22 mouse cellular contexts compared by ENCODE assay signal in genomic region chr2:132946976-132947375, GRCm38 (mm10). TPM values are rescaled to one million over a fixed set of nuclear protein-coding genes. Genes with fewer than 3 reads are reported as not detected.
DNase-seq lines count a peak whose midpoint lies in the region; ATAC-seq and TF ChIP-seq lines count a peak whose summit lies in the region.
"Had no signal": no experiment of that assay in that cellular context is flagged by ENCODE, and none has a peak within 500 bp of the region (broad histone marks: within the 10 kb centered on the region; RNA-seq: fewer than 3 reads in every experiment).

No protein-coding gene starts in this region.

- H3K27ac ChIP-seq in kidney, adult 2 months (ENCODE audit: insufficient read depth, low read depth, low read length) = peak overlapping the region; percentile 18; the same call in 1 of the 2 replicates
- no peak overlapping the region for H3K27ac ChIP-seq in kidney, embryonic 15.5 days
- H3K27ac ChIP-seq in intestine, embryonic 16.5 days (ENCODE audit: low read length) = 0 out of 2 replicates have a peak overlapping the region, but pooled peaks have one; percentile 50
- H3K27ac ChIP-seq: embryonic facial prominence, embryonic 10.5 days; forebrain, embryonic 10.5 days; gastrocnemius, adult 2 months had no signal

- no peak for TF ChIP-seq CTCF in kidney, adult 2 months (conservative IDR thresholded peaks at IDR 0.05; ENCODE audit: insufficient read depth, insufficient read length, low read depth, low read length)

- H3K4me3 ChIP-seq in kidney, adult 2 months (ENCODE audit: insufficient read depth, low read depth, low read length) = no peak overlapping the region
- no peak overlapping the region for H3K4me3 ChIP-seq in kidney, embryonic 15.5 days (replicated peaks)
- H3K4me3 ChIP-seq in intestine, embryonic 16.5 days (ENCODE audit: low read length) = peak overlapping the region; percentile 24; the same call in 1 of the 2 replicates
- H3K4me3 ChIP-seq: embryonic facial prominence, embryonic 10.5 days; erythroblast, embryonic 14.5 days; forebrain, embryonic 10.5 days; gastrocnemius, adult 2 months; heart, embryonic 12.5 days had no signal

- 44% methylated on average over 6 of the region's 6 CpGs for WGBS in kidney, adult 2 months
- 72% methylated on average over 6 of the region's 6 CpGs for WGBS in kidney, embryonic 15.5 days
- 51% methylated on average over 6 of the region's 6 CpGs for WGBS in intestine, embryonic 16.5 days

- H3K9me3 ChIP-seq in kidney, embryonic 15.5 days (replicated peaks) = no peaks in the 10 kb centered on the region
- no peaks in the 10 kb centered on the region for H3K9me3 ChIP-seq in intestine, embryonic 16.5 days (ENCODE audit: control insufficient read depth, low read length)
- H3K9me3 ChIP-seq: embryonic facial prominence, embryonic 10.5 days; forebrain, embryonic 10.5 days; heart, embryonic 12.5 days had no signal

- no peak overlapping the region for H3K4me2 ChIP-seq in kidney, embryonic 15.5 days
- H3K4me2 ChIP-seq in intestine, embryonic 16.5 days (ENCODE audit: low read depth, low read length) = peak overlapping the region; percentile 37
- H3K4me2 ChIP-seq: heart, embryonic 12.5 days had no signal

- DNase-seq in kidney, adult 2 months = peak; percentile 86
- DNase-seq in kidney, postnatal 14 days = peak; percentile 64
- peak; percentile 9 for DNase-seq in yolk sac, embryonic 10.5 days (ENCODE audit: low spot score)
- no peak for DNase-seq in heart, postnatal 4 days
- no peak for DNase-seq in urinary bladder, postnatal 4 days (ENCODE audit: low spot score in 2 of 2)
- DNase-seq: adrenal gland, adult 8-10 months; adrenal gland, postnatal 36 days; cerebellum, adult 2 months; cerebellum, postnatal 10 days; gastrocnemius, adult 2 months; gastrocnemius, postnatal 25 days had no signal

- H3K9ac ChIP-seq in kidney, embryonic 15.5 days = no peak overlapping the region
- no peak overlapping the region; the same call in 1 of the 2 replicates for H3K9ac ChIP-seq in intestine, embryonic 16.5 days (ENCODE audit: low read depth, low read length)
- H3K9ac ChIP-seq: heart, embryonic 12.5 days had no signal

- ATAC-seq in kidney, embryonic 15.5 days (replicated peaks; ENCODE audit: low FRiP score) = no peak
- no peak; the same call in 1 of the 2 replicates for ATAC-seq in intestine, embryonic 16.5 days
- ATAC-seq: forebrain, embryonic 14.5 days had no signal

- TF ChIP-seq POLR2A in kidney, adult 2 months (IDR thresholded peaks at IDR 0.05; ENCODE audit: low read depth, low read length) = no peak

- no peaks in the 10 kb centered on the region; the same call in 1 of the 2 replicates for H3K4me1 ChIP-seq in kidney, adult 2 months (ENCODE audit: control insufficient read depth, insufficient read depth, low read length)
- H3K4me1 ChIP-seq in kidney, embryonic 15.5 days = peaks cover 14% of the 10 kb centered on the region
- H3K4me1 ChIP-seq in intestine, embryonic 16.5 days (ENCODE audit: control insufficient read depth, insufficient read depth, low read length) = 0 out of 2 replicates have a peak, but pooled peaks cover 4% of the 10 kb centered on the region

- no peaks in the 10 kb centered on the region for H3K36me3 ChIP-seq in kidney, adult 2 months (ENCODE audit: control insufficient read depth, insufficient read depth, low read length)
- no peaks in the 10 kb centered on the region for H3K36me3 ChIP-seq in kidney, embryonic 15.5 days
- no peaks in the 10 kb centered on the region for H3K36me3 ChIP-seq in intestine, embryonic 16.5 days (ENCODE audit: control insufficient read depth, insufficient read depth, low read length)
- H3K36me3 ChIP-seq: embryonic facial prominence, embryonic 10.5 days; forebrain, embryonic 10.5 days; heart, embryonic 12.5 days had no signal

- H3K27me3 ChIP-seq in kidney, adult 2 months (replicated peaks; ENCODE audit: control insufficient read depth, insufficient read depth, low read length) = no peaks in the 10 kb centered on the region
- H3K27me3 ChIP-seq in kidney, embryonic 15.5 days = peaks cover 58% of the 10 kb centered on the region
- H3K27me3 ChIP-seq in intestine, embryonic 16.5 days (replicated peaks; ENCODE audit: control insufficient read depth, insufficient read depth, low read length) = no peaks in the 10 kb centered on the region; the same call in 1 of the 2 replicates

RNA-seq across cellular contexts. Expression of gene Fermt1, which starts 1.3 kb away (rescaled TPM):
- 13.7 and 17.6 TPM in 2 replicates for polyA plus RNA-seq in kidney, adult 2 months (2012; rRNA removed)
- 14.9 and 16.2 TPM in 2 replicates for polyA plus RNA-seq in kidney, embryonic 15.5 days (2015; fragmentation: Nextera tagmentation; extraction: Ambion mirVana)
- polyA plus RNA-seq in intestine, embryonic 16.5 days (2015; fragmentation: Nextera tagmentation; extraction: Ambion mirVana) = 52.0 and 53.2 TPM in 2 replicates
- total RNA-seq in heart, postnatal 4 days (2021) = not detected
- total RNA-seq: adrenal gland, adult 8-10 months; adrenal gland, postnatal 36 days; CH12.LX; gastrocnemius, adult 2 months; gastrocnemius, postnatal 25 days; granulocyte monocyte progenitor cell, adult 5-6 weeks; heart, adult 8-10 months; heart, postnatal 25 days had no signal
- polyA plus RNA-seq: cerebellum, adult 2 months; forebrain, embryonic 14.5 days; heart, embryonic 12.5 days had no signal

Comparison
In these comparisons a context has a peak if more than half of its experiments do, and no peak if none do; other contexts are left out.
1. DNase-seq: peak in kidney, adult 2 months (single experiment), kidney, postnatal 14 days (single experiment) and yolk sac, embryonic 10.5 days (single experiment); none in heart, postnatal 4 days (single experiment) and urinary bladder, postnatal 4 days (0 of 2).